Mouse (Mus musculus): ENCODE measurements around the gene Atp5d. TPM values are rescaled to one million over a fixed set of nuclear protein-coding genes. Genes with fewer than 3 reads are reported as not detected.

Atp5d gene
- polyA plus RNA-seq, 1 experiment from 2014 or later: 854 TPM

Other genes starting within 250 kb of the Atp5d start
- not detected in 2 replicates for gene Cfd, start 247.8 kb upstream of the Atp5d start, polyA plus RNA-seq (2015; fragmentation: Nextera tagmentation; extraction: Ambion mirVana)
- gene Med16, start 229.7 kb upstream of the Atp5d start, polyA plus RNA-seq (2015; fragmentation: Nextera tagmentation; extraction: Ambion mirVana): 34.1 and 37.2 TPM in 2 replicates
- 2.1 and 7.8 TPM in 2 replicates for gene Gm26602, start 227.8 kb upstream of the Atp5d start, polyA plus RNA-seq (2015; fragmentation: Nextera tagmentation; extraction: Ambion mirVana)
- 0.68 and 0.69 TPM in 2 replicates for gene Kiss1r, start 221.7 kb upstream of the Atp5d start, polyA plus RNA-seq (2015; fragmentation: Nextera tagmentation; extraction: Ambion mirVana)
- gene R3hdm4, start 217.4 kb upstream of the Atp5d start, polyA plus RNA-seq (2015; fragmentation: Nextera tagmentation; extraction: Ambion mirVana): 105 and 116 TPM in 2 replicates
- 19.4 and 22.1 TPM in 2 replicates for gene Arid3a, start 211.6 kb upstream of the Atp5d start, polyA plus RNA-seq (2015; fragmentation: Nextera tagmentation; extraction: Ambion mirVana)
- gene Wdr18, start 178.5 kb upstream of the Atp5d start, polyA plus RNA-seq (2015; fragmentation: Nextera tagmentation; extraction: Ambion mirVana): 86.2 and 96.6 TPM in 2 replicates
- 0.15 and 0.16 TPM in 2 replicates for gene Grin3b, start 167.9 kb upstream of the Atp5d start, polyA plus RNA-seq (2015; fragmentation: Nextera tagmentation; extraction: Ambion mirVana)
- 7.0 and 9.7 TPM in 2 replicates for gene Tmem259, start 154.3 kb upstream of the Atp5d start, polyA plus RNA-seq (2015; fragmentation: Nextera tagmentation; extraction: Ambion mirVana)
- 226 and 245 TPM in 2 replicates for gene Cnn2, start 150.0 kb upstream of the Atp5d start, polyA plus RNA-seq (2015; fragmentation: Nextera tagmentation; extraction: Ambion mirVana)
- 3.3 and 3.4 TPM in 2 replicates for gene Abca7, start 142.1 kb upstream of the Atp5d start, polyA plus RNA-seq (2015; fragmentation: Nextera tagmentation; extraction: Ambion mirVana)
- 6.0 and 7.3 TPM in 2 replicates for gene Arhgap45, start 122.0 kb upstream of the Atp5d start, polyA plus RNA-seq (2015; fragmentation: Nextera tagmentation; extraction: Ambion mirVana)
- gene Polr2e, start 98.8 kb upstream of the Atp5d start, polyA plus RNA-seq (2015; fragmentation: Nextera tagmentation; extraction: Ambion mirVana): 190 and 212 TPM in 2 replicates
- 942 and 972 TPM in 2 replicates for gene Gpx4, start 91.5 kb upstream of the Atp5d start, polyA plus RNA-seq (2015; fragmentation: Nextera tagmentation; extraction: Ambion mirVana)
- gene Sbno2, start 33.1 kb upstream of the Atp5d start, polyA plus RNA-seq (2015; fragmentation: Nextera tagmentation; extraction: Ambion mirVana): 13.4 and 14.3 TPM in 2 replicates
- 13.8 and 15.7 TPM in 2 replicates for gene Stk11, start 22.8 kb upstream of the Atp5d start, polyA plus RNA-seq (2015; fragmentation: Nextera tagmentation; extraction: Ambion mirVana)
- gene Cbarp, start 2.2 kb downstream of the Atp5d start, polyA plus RNA-seq (2015; fragmentation: Nextera tagmentation; extraction: Ambion mirVana): 5.1 TPM in 2 replicates
- 8.8 and 10.3 TPM in 2 replicates for gene Midn, start 9.6 kb downstream of the Atp5d start, polyA plus RNA-seq (2015; fragmentation: Nextera tagmentation; extraction: Ambion mirVana)
- 53.2 and 62.6 TPM in 2 replicates for gene Cirbp, start 27.4 kb downstream of the Atp5d start, polyA plus RNA-seq (2015; fragmentation: Nextera tagmentation; extraction: Ambion mirVana)
- 23.6 TPM in 2 replicates for gene 1600002K03Rik, start 34.3 kb downstream of the Atp5d start, polyA plus RNA-seq (2015; fragmentation: Nextera tagmentation; extraction: Ambion mirVana)
- 7.4 and 8.1 TPM in 2 replicates for gene Efna2, start 40.9 kb downstream of the Atp5d start, polyA plus RNA-seq (2015; fragmentation: Nextera tagmentation; extraction: Ambion mirVana)
- 40.9 and 42.4 TPM in 2 replicates for gene Mum1, start 87.8 kb downstream of the Atp5d start, polyA plus RNA-seq (2015; fragmentation: Nextera tagmentation; extraction: Ambion mirVana)
- gene Ndufs7, start 110.5 kb downstream of the Atp5d start, polyA plus RNA-seq (2015; fragmentation: Nextera tagmentation; extraction: Ambion mirVana): 604 and 616 TPM in 2 replicates
- 91.0 and 106 TPM in 2 replicates for gene Gamt, start 122.4 kb downstream of the Atp5d start, polyA plus RNA-seq (2015; fragmentation: Nextera tagmentation; extraction: Ambion mirVana)
- gene Dazap1, start 122.9 kb downstream of the Atp5d start, polyA plus RNA-seq (2015; fragmentation: Nextera tagmentation; extraction: Ambion mirVana): 36.8 and 37.6 TPM in 2 replicates
- gene Rps15, start 153.8 kb downstream of the Atp5d start, polyA plus RNA-seq (2015; fragmentation: Nextera tagmentation; extraction: Ambion mirVana): 894 and 922 TPM in 2 replicates
- gene Apc2, start 157.3 kb downstream of the Atp5d start, polyA plus RNA-seq (2015; fragmentation: Nextera tagmentation; extraction: Ambion mirVana): 2.4 and 3.1 TPM in 2 replicates
- 60.4 and 64.3 TPM in 2 replicates for gene 2310011J03Rik, start 181.9 kb downstream of the Atp5d start, polyA plus RNA-seq (2015; fragmentation: Nextera tagmentation; extraction: Ambion mirVana)
- 10.8 and 12.9 TPM in 2 replicates for gene Pcsk4, start 190.9 kb downstream of the Atp5d start, polyA plus RNA-seq (2015; fragmentation: Nextera tagmentation; extraction: Ambion mirVana)
- gene Reep6, start 191.3 kb downstream of the Atp5d start, polyA plus RNA-seq (2015; fragmentation: Nextera tagmentation; extraction: Ambion mirVana): 255 and 314 TPM in 2 replicates
- gene Adamtsl5, start 209.8 kb downstream of the Atp5d start, polyA plus RNA-seq (2015; fragmentation: Nextera tagmentation; extraction: Ambion mirVana): 28.2 and 37.2 TPM in 2 replicates
- gene Plk5, start 217.8 kb downstream of the Atp5d start, polyA plus RNA-seq (2015; fragmentation: Nextera tagmentation; extraction: Ambion mirVana): 0.39 and 0.64 TPM in 2 replicates
- 1.9 and 2.7 TPM in 2 replicates for gene Mex3d, start 249.0 kb downstream of the Atp5d start, polyA plus RNA-seq (2015; fragmentation: Nextera tagmentation; extraction: Ambion mirVana)

Data from intestine, embryonic 16.5 days (tissue).